Mouse (Mus musculus) CH12.LX (cell line): ENCODE measurements around the gene Qrfp. TPM values are rescaled to one million over a fixed set of nuclear protein-coding genes. Genes with fewer than 3 reads are reported as not detected.

Experiments
- DNase-seq: peaks from one replicate; pipeline ENCODE4 v3.0.0-alpha.2; 2013; ENCODE audit errors: extremely low read depth
- H3K27ac ChIP-seq: 2 replicates; pipeline ENCODE4 v1.5.1; 2012; ENCODE audit warnings: low read depth, mild to moderate bottlenecking, control low read depth, moderate library complexity; ENCODE audit not compliant: insufficient read depth
- H3K27me3 ChIP-seq: replicated peaks from 2 replicates; pipeline ENCODE3; 2012; ENCODE audit warnings: inconsistent platforms
- H3K36me3 ChIP-seq, 2 experiments: replicated peaks in 1 of 2; 2 replicates each; pipeline versions ENCODE3 to v1.6.1; 2012; ENCODE audit warnings: inconsistent platforms in 1 of 2, low read length in 1 of 2, mild to moderate bottlenecking in 1 of 2, mixed read lengths in 1 of 2, moderate library complexity in 1 of 2; ENCODE audit not compliant: control insufficient read depth in 1 of 2, insufficient read depth in 1 of 2
- H3K4me1 ChIP-seq, 2 experiments: 2 replicates each; pipeline ENCODE4 v1.6.1; 2012; ENCODE audit warnings: inconsistent platforms in 1 of 2, moderate library complexity in 1 of 2; ENCODE audit not compliant: insufficient read depth in 2 of 2, control insufficient read depth in 1 of 2
- H3K4me2 ChIP-seq: 2 replicates; pipeline ENCODE4 v1.6.1; 2012; ENCODE audit warnings: low read depth, mild to moderate bottlenecking, control low read depth; ENCODE audit not compliant: poor library complexity, insufficient read depth, severe bottlenecking
- H3K4me3 ChIP-seq, 3 experiments: fragments of 150-350 bp in 1 of 3; sonication (generic) in 1 of 3; replicated peaks in 1 of 3; 2 replicates each; pipeline versions ENCODE3 to v1.5.1; 2011 to 2012; ENCODE audit warnings: low read depth in 2 of 3, low read length in 2 of 3, mild to moderate bottlenecking in 2 of 3, moderate library complexity in 2 of 3, control low read depth in 1 of 3, improper control_type of control experiment in 1 of 3, inconsistent platforms in 1 of 3, mixed read lengths in 1 of 3; ENCODE audit not compliant: poor library complexity in 1 of 3
- H3K79me2 ChIP-seq: replicated peaks from 2 replicates; pipeline ENCODE4 v1.6.1; 2012; ENCODE audit warnings: mild to moderate bottlenecking, moderate library complexity; ENCODE audit not compliant: control insufficient read depth, poor library complexity, insufficient read depth, severe bottlenecking; ENCODE audit errors: extremely low read depth
- H3K9ac ChIP-seq: 2 replicates; pipeline ENCODE4 v1.6.1; 2012; ENCODE audit warnings: low read depth, mild to moderate bottlenecking, control low read depth, moderate library complexity; ENCODE audit not compliant: insufficient read depth
- H3K9me3 ChIP-seq: replicated peaks from 2 replicates; pipeline ENCODE3; 2012; ENCODE audit warnings: low read length, inconsistent platforms, mixed read lengths
- BHLHE40 ChIP-seq: IDR thresholded peaks from 2 replicates; pipeline ENCODE4 v1.6.1; 2011; ENCODE audit warnings: mild to moderate bottlenecking, low read depth, low read length, improper control_type of control experiment
- CHD1 ChIP-seq: IDR thresholded peaks from 2 replicates; pipeline ENCODE4 v1.6.1; 2012; ENCODE audit warnings: low read depth, low read length, improper control_type of control experiment, inconsistent platforms
- CHD2 ChIP-seq: IDR thresholded peaks from 2 replicates; pipeline ENCODE4 v1.6.1; 2011; ENCODE audit warnings: low read length, improper control_type of control experiment
- E2F4 ChIP-seq: IDR thresholded peaks from 2 replicates; pipeline ENCODE4 v1.6.1; 2011; ENCODE audit warnings: low read depth, low read length, improper control_type of control experiment; ENCODE audit not compliant: insufficient replicate concordance
- ELF1 ChIP-seq: IDR thresholded peaks from 2 replicates; pipeline ENCODE4 v1.6.1; 2014; ENCODE audit warnings: low read depth, mild to moderate bottlenecking, inconsistent platforms, low read length, improper control_type of control experiment
- EP300 ChIP-seq: IDR thresholded peaks from 2 replicates; pipeline ENCODE4 v1.6.1; 2011; ENCODE audit warnings: low read length, improper control_type of control experiment
- ETS1 ChIP-seq: conservative IDR thresholded peaks from 2 replicates; pipeline ENCODE4 v1.6.1; 2012; ENCODE audit warnings: low read depth, mild to moderate bottlenecking, inconsistent platforms, low read length, improper control_type of control experiment, moderate library complexity
- JUN ChIP-seq: IDR thresholded peaks from 2 replicates; pipeline ENCODE4 v1.6.1; 2011; ENCODE audit warnings: low read depth, mild to moderate bottlenecking, low read length, improper control_type of control experiment, moderate library complexity; ENCODE audit not compliant: insufficient read depth
- KAT2A ChIP-seq: IDR thresholded peaks from 2 replicates; pipeline ENCODE4 v1.6.1; 2012; ENCODE audit warnings: low read length, improper control_type of control experiment, inconsistent platforms; ENCODE audit not compliant: insufficient replicate concordance
- MAFK ChIP-seq: IDR thresholded peaks from 2 replicates; pipeline ENCODE4 v1.6.1; 2011; ENCODE audit warnings: low read length, improper control_type of control experiment; ENCODE audit not compliant: insufficient replicate concordance
- MAZ ChIP-seq: IDR thresholded peaks from 2 replicates; pipeline ENCODE4 v1.6.1; 2012; ENCODE audit warnings: low read depth, mild to moderate bottlenecking, inconsistent platforms, low read length, improper control_type of control experiment, moderate library complexity
- MEF2A ChIP-seq: IDR thresholded peaks from 2 replicates; pipeline ENCODE4 v1.6.1; 2014; ENCODE audit warnings: low read depth, mild to moderate bottlenecking, inconsistent platforms, low read length, improper control_type of control experiment, borderline replicate concordance
- PAX5 ChIP-seq: IDR thresholded peaks from 2 replicates; pipeline ENCODE4 v1.6.1; 2012; ENCODE audit warnings: low read length, inconsistent platforms, mixed read lengths
- POLR2A ChIP-seq: IDR thresholded peaks from 2 replicates; pipeline ENCODE4 v1.6.1; 2011; ENCODE audit warnings: low read depth, mild to moderate bottlenecking, improper control_type of control experiment, low read length
- POLR2AphosphoS2 ChIP-seq: IDR thresholded peaks from 2 replicates; pipeline ENCODE4 v1.6.1; 2011; ENCODE audit warnings: low read depth, low read length, improper control_type of control experiment
- RAD21 ChIP-seq: IDR thresholded peaks from 2 replicates; pipeline ENCODE4 v1.6.1; 2011; ENCODE audit warnings: low read depth, mild to moderate bottlenecking, low read length, improper control_type of control experiment, moderate library complexity
- RCOR1 ChIP-seq: conservative IDR thresholded peaks from 2 replicates; pipeline ENCODE4 v1.6.1; 2012; ENCODE audit warnings: low read depth, mild to moderate bottlenecking, inconsistent platforms, low read length, improper control_type of control experiment
- USF1 ChIP-seq: IDR thresholded peaks from 2 replicates; pipeline ENCODE4 v1.6.1; 2014; ENCODE audit warnings: low read depth, mild to moderate bottlenecking, inconsistent platforms, low read length, improper control_type of control experiment
- USF2 ChIP-seq: conservative IDR thresholded peaks from 2 replicates; pipeline ENCODE4 v1.6.1; 2011; ENCODE audit warnings: low read depth, low read length, improper control_type of control experiment
- ZC3H11A ChIP-seq: IDR thresholded peaks from 2 replicates; pipeline ENCODE4 v1.6.1; 2012; ENCODE audit warnings: low read depth, mild to moderate bottlenecking, inconsistent platforms, low read length, improper control_type of control experiment
- ZMIZ1 ChIP-seq: IDR thresholded peaks from 2 replicates; pipeline ENCODE4 v1.6.1; 2012; ENCODE audit warnings: low read depth, mild to moderate bottlenecking, inconsistent platforms, low read length, improper control_type of control experiment
- ZNF384 ChIP-seq: IDR thresholded peaks from 2 replicates; pipeline ENCODE4 v1.6.1; 2012; ENCODE audit warnings: low read depth, low read length, improper control_type of control experiment, inconsistent platforms
- dilution Hi-C: fragments of 300-500 bp; cut with MboI; formaldehyde crosslinking; loops from 2 replicates; pipeline ENCODE4 v1.14.3; 2020; ENCODE audit warnings: low sequenced_read_pairs; ENCODE audit not compliant: extremely low pct_unique_long_range_greater_than_20kb, extremely low pct_ligation_motif_present
- in situ Hi-C: fragments of 300-500 bp; cut with MboI; formaldehyde crosslinking; loops from 3 replicates; pipeline ENCODE4 v1.14.3; 2019; ENCODE audit warnings: low sequenced_read_pairs, low pct_ligation_motif_present, low pct_unique_long_range_greater_than_20kb, mixed read lengths
- polyA plus RNA-seq: library from polyadenylated mRNA; unstranded; fragments of >175 nt; gene quantifications from 2 replicates; pipeline ENCODE4 v1.2.1, GENCODE M21; 2012; ENCODE audit warnings: low read depth; ENCODE audit not compliant: insufficient read length
- total RNA-seq, 2 experiments: library from RNA; depleted of rRNA; stranded (reverse); fragments of 300-350 nt in 1 of 2; fragments of >200 nt in 1 of 2; gene quantifications; 2 replicates each; pipeline ENCODE4 v1.2.3; 2012 to 2014

The Qrfp gene
- total and polyA plus RNA-seq, 3 experiments, result not detected

DNA sequence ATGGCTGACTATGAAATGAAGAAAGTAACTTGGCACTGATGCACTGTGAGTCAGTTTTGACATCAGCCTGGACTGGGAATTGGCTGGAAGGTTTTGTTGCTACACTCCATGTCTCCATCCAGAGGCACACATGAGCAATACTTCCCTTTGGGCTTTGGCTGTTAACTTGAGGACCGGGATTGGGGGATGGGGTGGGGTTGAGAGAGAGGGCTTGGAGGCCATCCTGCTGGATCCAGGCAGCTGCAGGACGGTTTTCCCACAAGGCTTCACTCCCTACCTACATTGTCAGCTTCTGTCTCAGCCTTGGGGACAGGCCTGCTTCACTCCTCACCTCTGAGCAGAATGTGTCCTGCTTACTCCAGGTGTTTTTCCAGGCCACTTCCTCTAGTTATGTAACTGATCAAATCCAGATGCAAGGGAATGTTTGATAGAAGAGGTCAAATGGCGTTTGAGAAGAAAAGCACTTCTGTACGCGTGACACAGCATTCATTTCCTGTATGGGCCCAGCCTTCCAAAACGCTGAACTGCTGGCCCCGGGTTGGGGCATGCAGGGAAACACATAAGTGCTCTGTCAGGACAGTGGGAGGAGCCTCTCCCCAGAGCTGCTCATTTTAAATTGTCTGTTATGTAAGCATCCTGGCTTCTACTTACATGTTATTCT lies 39.5 kb downstream of the Qrfp start:
- in situ Hi-C loops, result no loop called here
- no peak overlapping the region for H3K27ac ChIP-seq
- no peaks in the 10 kb centered on the region for H3K9me3 ChIP-seq
- no peaks in the 10 kb centered on the region; the same call in 1 of the 2 replicates for H3K79me2 ChIP-seq
- no peak for TF ChIP-seq ZC3H11A
- TF ChIP-seq BHLHE40, result no peak
- no peak for TF ChIP-seq POLR2A
- no peak for TF ChIP-seq ZNF384
- no peak for TF ChIP-seq PAX5
- no peak for TF ChIP-seq CHD2
- TF ChIP-seq MEF2A, result no peak
- no peak for TF ChIP-seq USF1
- no peak for TF ChIP-seq E2F4
- no peak for TF ChIP-seq KAT2A
- no peak for TF ChIP-seq JUN
- no peak for TF ChIP-seq ZMIZ1
- TF ChIP-seq USF2, result no peak
- no peak overlapping the region for H3K4me2 ChIP-seq
- H3K4me3 ChIP-seq, result peak overlapping the region in 1 of 3 experiments; percentile 30
- peaks cover 6 to 40% of the 10 kb centered on the region in 2 experiments for H3K4me1 ChIP-seq
- dilution Hi-C loops, result no loop called here
- H3K36me3 ChIP-seq, result peaks cover 0 to 16% of the 10 kb centered on the region in 2 experiments
- no peak overlapping the region for H3K9ac ChIP-seq
- peak; percentile 47 for DNase-seq
- H3K27me3 ChIP-seq, result no peaks in the 10 kb centered on the region

GRCm38 (mm10) chr2:31769631-31770111 lies 40.7 kb downstream of the Qrfp start:
- Histone ChIP-seq H3K4me2 (no peak overlapping the region), H3K27ac (no peak overlapping the region), H3K4me1 (peaks cover 6 to 40% of the 10 kb centered on the region in 2 experiments), H3K9me3 (no peaks in the 10 kb centered on the region), H3K36me3 (peaks cover 0 to 13% of the 10 kb centered on the region in 2 experiments), H3K9ac (no peak overlapping the region), H3K27me3 (no peaks in the 10 kb centered on the region), H3K4me3 (no peak overlapping the region), H3K79me2 (no peaks in the 10 kb centered on the region; the same call in none of the 2 replicates)
- dilution Hi-C loops, result no loop called here
- DNase-seq, result no peak
- in situ Hi-C loops, result no loop called here
- TF ChIP-seq ZNF384 (no peak), RCOR1 (no peak), MAFK (no peak), E2F4 (no peak), EP300 (no peak), CHD2 (no peak), KAT2A (no peak), ETS1 (no peak), MAZ (no peak), POLR2AphosphoS2 (no peak), RAD21 (no peak), ELF1 (no peak), CHD1 (no peak), PAX5 (no peak), USF2 (no peak)
